Mouse (Mus musculus) NIH3T3 (cell line): Measurements from ENCODE around the gene Bcs1l.

Experiments used
- DNase-seq: peaks from one replicate; pipeline ENCODE4 v3.0.0-alpha.2; 2012; ENCODE audit warnings: low read depth

Bcs1l gene

DNA sequence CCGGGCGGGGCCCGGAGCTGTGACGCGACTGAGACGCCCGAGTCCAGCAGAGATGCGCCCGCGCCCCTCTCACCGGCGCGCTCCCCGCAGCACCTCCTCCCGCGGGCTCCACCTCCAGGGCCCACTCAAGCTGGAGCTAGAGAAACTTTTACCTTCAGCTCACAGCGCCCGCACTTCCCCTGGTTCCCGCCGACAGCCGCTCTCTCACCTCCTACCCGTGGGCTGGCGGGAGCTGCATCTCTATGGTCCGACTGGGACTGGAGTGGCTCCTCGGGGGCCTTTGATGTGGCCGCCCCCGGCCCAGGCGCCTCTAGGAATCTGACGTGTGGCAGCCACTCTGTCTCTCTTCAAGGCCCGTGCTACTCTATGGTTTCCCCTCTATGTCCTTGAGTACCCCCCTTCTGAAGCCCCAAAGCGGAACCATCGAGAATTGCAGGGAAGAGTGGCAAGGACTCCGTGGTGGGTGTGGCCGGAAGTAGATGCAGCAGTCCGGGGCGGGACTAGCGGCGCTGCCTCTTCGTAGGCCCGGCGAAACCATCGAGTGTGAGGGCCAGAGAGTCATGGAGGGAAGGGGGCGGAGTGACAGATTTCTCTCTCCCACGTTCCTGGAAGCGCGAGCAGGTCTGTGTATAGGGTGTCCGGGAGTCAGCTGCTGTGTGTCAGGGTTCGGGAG, at the start of gene Bcs1l, which contains the start of gene Zfp142:
Gene Bcs1l (plus strand): TSS at position 517 of the 673 bp plus-strand sequence.
Gene Zfp142 (minus strand): TSS at position 474 of the 673 bp plus-strand sequence.
- peak; percentile 99 for DNase-seq

DNA sequence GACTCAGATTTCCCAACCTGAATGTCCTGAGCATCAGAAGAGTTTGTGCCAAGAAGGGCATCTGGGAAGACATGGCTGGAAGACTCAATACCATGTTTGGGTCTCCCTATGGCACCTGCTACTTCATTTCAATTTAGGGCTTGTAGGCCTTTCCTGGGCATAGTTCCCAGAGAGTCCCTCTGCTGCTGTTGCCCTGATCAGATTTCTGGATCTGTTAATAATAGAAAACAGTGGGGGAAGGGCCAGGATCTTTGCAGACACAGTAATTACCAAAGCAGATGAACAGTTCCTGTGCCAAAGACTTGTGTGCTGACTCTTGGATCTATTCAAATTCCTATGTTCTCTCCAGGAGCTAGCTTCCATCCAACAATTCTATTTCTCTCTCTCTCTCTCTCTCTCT, 49.4 kb upstream of the Bcs1l start:
- peak; percentile 57 for DNase-seq

DNA sequence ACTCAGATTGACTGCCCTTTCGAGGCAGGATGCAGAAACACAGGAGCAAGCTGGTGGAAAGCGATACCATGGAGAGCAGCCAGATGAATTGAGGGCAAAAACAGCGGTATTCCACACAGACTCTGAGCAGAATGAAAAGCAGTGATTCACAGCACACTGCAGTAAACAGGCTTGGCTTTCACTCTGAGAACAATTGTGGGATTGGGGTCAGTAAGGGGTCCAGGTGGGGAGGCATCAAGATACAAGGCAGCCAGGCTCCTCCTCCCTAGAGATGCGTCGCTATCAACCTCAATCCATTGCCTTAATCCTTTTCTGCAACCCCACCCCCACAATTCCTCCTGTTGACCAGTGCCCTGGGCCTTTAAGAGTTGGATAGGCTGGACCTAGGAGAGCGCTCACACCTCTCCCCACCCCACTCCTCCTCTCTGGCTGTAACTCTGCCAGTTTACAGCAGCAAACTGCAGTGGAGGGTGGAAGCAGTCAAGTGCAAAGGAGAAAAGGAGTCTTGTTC, 45.6 kb upstream of the Bcs1l start, which contains the start of gene Plcd4:
Gene Plcd4 (plus strand): TSS at position 438 of the 511 bp plus-strand sequence.
- DNase-seq = peak; percentile 76

DNA sequence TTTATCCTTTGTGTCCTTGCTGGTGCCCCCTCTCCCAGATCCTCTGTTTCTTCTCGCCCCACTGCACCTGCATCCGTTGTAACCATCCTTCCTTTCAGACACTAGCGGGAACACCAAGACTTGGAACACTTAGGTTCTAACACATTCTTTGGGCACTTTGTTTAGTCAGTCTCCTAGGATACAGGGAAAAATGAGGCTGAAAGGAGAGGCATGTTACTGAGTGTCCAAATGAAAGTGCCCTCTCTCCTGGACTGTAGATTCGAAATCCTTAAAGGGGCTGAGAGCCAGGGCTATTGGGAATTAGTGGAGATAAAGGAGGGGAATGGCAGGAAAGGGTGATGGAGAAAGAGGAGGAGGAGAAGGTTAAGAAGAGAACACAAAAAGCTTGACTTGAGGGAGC, 43.9 kb upstream of the Bcs1l start, which contains the start of gene Usp37:
Gene Usp37 (minus strand): TSS at position 101 of the 400 bp plus-strand sequence.
- no peak for DNase-seq

DNA sequence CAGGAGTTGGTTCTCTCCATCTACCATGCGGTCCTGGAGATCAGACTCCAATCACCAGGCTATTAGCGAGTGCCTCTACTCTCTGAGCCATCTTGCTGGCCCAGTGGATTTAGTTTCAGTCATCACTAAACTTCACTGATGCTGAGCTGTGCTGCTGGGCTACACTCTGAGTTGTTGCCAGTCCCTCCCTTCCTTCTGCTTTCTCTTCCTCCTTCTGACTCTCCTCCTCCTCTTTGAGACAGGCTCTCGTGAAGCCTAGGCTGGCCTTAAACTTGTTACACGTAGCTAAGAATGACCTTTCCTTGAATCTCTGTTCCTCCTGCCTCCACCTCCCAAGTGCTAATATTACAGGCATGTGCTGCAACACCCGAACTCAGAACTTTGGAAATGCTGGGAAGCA, 29.0 kb upstream of the Bcs1l start:
- DNase-seq = no peak

DNA sequence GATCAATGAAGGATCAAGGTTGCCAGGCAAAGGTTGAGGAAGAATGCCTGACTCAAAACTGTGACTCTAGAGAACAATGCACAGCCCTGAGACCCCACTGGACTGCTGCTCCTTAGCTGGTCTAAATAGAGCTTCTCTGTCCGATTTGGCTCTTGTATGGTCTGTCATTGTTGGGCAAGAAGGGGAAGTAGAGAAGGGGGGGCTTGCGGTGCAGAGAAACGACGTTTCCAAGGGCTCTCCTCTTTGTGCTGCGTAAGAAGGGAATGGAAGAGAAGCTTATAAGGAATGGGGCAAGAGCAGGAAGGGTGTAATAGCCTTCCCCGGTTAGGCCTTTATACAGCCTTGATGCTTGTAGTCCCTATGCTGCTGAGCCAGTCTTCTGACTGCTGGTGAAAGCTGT, 22.3 kb upstream of the Bcs1l start:
- no peak for DNase-seq

DNA sequence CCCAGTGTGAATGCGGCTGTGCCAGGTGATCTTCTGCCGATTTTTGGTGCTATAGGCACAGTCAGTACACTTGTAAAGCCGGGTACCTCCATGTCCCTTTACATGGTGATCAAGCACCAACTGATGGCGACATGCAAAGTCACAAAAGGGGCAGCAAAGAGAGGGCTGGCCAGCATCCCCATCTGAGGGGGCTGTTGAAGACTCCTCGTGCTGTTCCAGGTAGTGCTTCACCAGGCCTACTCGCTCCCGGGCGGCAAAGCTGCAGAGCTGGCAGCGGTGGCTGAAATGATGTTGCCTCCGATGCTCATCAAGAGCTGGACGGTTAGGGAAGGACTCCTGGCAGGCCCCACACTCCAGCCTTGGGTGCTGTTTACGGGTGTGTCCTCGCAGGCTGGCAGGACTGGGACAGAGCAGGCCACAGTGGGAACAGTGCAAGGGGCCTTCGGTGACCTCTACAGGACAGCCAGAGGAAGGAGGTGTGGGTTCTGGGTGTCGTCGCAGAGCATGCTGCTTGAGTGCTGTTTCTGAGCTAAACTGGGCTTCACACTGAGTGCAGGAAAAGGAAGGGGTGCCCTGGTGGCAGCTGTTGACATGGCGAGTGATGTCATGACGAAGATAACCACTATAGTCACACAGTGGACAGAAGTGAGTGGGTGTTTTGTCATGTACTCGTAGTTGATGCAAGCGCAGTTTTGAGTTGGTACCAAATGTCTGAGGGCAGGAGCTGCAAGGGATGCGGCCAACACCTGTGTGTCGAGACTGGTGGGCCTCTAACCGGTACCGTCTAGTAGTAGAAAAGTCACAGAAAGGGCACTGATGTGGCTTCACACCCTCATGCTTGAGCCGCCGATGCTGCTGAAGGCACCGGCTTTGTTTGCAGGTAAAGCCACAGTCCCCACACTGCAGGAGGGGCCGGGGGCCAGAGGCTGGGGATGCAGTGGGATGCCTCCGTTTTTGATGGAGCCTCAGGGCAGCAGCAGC, 18.1 kb upstream of the Bcs1l start:
- DNase-seq = no peak

DNA sequence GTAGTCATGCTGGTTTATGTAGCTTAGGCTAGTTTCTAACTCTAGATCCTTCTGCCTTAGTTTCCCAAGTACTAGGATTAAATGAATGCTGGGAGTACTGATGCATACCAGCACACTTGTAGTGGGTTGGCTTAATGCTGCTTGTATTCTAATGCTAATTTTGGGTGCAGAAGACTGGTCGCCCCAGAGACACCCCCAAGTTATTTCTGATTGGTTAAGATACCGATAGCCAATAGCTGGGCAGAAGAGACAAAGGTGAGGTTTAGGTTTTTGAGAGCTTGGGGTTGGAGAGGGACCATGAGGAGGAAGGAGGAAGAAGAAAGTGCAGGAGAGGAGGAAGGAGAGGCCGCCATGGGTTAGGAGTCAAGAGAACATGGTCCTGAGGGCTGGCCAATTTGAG, 5.5 kb upstream of the Bcs1l start:
- DNase-seq = no peak

DNA sequence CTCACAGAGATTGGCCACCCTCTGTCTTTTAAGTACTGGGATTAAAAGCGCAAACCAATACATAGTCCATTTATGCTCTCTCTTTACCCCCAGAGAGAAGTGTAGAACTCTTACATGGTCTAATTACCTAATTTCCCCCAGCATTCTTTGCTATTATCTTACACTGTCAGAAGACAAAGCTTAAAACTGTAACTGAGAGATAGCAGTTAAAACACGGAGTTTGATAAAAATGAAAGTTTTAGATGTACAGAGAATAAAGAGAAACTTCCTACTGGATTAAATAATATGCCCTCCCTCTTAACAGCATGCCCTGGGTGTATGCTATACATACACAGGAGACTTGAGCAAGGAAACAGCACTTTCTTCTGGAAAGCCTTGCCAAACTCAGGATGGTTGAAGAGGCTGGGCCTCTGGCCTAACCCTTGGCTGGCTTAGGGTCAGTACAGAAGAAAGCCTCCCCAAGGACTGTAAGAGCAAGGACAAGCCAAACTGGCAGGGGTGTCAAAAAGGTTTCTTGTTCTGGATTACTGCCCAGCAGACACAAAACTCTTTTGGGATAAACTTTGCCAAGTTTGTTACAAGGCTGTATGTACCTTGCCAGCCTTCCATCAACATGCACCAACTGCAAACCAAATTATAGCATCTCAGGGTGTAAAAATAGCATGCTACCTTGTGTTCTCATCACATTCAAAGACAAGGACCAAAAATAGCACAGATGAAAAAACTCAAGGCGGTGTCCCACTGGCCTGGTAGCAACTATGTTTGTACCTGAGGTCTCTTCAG, 3.3 kb upstream of the Bcs1l start:
- no peak for DNase-seq

DNA sequence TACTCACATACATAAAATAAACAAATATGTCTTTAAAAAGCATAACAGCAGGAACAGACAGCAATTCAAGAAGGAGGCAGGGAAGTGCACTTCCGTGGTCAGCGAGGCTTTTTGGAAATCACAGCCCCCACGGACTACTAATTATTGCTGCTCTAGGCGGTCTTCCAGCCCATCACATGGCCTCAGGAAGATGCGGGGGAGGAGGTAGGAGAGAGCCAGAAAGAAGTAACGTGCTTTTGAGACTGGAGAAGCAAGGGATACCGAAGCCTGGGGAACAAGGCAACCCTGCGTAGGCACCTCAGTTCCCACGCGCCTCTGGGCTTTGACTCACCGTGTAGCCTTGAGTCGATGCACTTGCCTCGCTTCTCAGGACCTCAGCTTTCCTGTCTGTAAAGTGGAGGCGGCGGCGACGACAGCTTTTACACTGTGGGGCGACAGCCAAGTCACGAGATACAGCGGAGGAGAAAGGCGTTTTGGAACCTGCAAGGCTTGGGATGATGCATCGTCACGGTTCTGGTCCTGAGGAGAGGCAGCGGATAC, 786 bp upstream of the Bcs1l start:
- no peak for DNase-seq

DNA sequence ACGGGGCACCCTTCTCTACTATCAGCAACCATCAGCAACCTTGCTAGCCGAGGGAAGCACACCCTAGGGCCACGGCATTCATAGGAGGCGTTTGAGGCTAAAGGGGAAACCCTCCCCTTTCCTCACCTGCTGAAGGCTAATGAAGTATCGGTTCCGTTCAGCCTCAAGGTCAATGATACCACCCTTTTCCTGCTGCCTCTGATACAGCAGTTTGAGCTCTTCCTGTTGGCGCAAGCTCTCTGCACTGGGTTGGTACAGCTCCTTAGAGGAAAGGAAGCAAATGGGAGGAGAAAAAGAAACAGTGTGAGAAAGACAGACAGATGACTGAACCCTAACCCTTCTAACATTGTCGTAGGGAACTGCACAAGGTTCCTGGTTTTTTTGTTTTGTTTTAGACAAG, 6.3 kb downstream of the Bcs1l start:
- DNase-seq = no peak

DNA sequence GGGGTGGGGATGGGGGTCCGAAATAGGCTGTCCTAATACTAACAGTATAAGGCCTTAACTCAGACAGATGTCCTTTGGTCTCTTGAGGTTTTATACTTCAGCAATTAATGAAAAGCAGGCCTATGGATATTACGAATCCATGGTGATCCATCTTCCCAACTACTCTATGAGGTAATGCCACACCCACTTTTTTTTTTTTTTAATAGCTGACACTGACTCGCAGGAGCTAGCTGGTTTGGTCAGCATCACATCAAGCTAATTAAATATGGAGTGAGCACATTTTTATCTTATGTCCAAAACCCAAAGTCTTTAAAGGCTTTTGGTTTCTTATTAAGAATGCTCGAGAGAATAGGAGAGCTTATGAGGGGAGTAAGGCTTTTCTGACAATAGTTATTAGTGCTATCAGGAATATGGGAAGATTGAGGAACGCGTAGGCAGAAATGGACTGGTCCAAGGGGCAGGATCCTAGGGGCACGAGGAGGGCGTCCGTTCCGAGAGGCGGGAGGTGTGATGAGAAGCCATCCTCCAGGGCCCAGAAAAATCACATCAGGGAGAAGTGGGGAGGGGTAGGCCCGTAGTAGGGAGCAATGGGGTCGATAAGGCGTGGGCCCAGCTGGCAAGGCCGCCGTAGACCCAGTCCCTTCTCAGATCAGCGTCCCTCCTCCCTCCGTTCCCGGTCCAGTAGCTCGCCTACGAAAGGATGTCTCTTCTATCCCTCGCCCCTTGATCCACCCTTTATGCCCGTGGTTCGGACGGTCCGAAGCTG, 12.6 kb downstream of the Bcs1l start:
- DNase-seq = peak; percentile 33

DNA sequence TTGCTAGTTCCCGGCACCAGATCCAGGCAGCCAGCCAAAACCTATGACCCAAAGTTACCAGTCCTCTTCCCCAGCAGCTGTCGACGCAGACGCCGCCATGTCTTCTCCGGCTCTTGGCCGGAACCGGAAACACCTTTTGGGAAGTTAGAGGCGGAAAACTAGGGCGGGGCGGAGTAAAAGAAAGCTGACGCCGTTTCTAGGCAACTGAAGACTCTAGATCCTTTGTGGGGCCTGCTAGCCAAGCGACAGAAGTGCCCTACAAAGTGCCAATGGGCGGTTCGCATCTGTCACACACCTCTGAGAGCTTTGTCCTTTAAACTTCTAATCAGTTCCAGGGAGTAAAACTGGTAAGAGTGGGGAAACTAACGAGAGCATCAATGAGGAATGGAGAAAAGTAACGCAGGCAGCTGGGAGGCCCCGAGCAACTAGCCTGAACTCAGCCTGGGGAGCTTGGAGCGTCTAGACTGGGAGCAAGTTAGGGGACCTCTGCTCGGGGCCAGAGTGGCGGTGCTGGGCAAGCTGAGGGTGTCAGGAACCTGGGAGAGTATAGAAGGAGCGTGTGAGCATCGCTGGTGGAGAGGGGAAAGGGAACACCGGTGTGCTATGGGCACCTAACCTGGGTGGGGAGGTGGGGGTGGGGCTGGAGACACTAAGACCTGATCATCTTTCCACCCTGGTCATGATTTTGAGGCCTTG, 13.3 kb downstream of the Bcs1l start, which contains the start of the genes Rnf25 and Stk36:
Gene Rnf25 (minus strand): TSS at position 131 of the 696 bp plus-strand sequence.
Gene Stk36 (plus strand): TSS at position 179 of the 696 bp plus-strand sequence.
- DNase-seq = peak; percentile 91

DNA sequence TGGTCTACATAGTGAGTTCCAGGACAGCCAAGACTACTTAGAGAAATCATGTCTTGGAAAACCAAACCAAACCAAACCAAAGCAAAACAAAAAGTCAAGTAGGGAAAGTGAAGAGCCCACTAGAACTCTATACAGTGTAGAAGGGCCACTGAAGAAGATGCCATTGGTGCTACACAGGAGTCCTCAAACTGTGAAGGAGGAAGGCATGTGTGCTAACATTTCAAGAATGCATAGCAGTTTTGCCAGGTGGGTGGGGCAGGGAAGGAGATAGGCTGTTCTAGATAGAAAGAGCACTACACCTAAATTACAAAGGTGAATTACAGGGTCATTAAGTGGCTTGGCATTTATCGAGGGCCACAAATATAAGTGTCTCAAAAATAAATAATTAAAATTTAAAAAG, 36.1 kb downstream of the Bcs1l start:
- no peak for DNase-seq

DNA sequence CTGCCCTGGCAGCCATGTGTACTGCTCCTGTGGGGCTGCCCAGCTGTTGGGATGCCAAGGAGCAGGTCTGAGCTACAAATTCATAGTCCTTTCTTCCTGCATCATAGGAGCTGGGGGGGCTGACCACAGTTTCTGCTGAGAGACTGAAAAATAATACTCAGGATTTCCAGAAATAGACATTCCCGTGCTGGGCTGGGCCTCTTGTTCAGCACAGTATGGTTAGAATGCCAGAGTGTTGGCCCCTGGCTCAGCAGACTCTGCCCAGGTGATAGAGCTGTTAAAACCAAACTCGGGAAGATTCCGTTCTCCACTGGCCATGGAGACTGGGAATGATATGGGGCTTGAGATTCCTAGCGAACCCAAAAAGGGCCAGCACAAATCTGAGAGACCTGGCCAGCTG, 38.0 kb downstream of the Bcs1l start:
- no peak for DNase-seq

DNA sequence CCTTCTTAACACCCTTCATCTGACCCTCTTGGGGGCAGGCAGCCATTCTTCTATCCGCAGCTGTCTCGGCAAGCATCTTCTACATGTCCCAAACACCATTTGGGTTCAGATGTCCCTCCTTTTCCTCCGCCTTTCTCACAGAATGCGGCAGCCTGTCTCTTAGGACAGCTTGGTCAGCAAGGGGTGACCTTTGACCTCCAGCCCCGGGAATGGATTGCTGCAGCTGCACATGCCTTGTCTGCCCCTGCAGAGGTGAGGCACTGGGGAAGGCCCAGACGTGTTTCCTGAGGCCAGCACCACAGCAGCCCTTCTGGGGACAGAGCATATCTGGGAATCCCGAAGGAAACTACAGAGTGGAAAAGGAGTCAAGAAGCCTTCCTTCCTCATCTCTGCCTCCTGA, 39.9 kb downstream of the Bcs1l start:
- no peak for DNase-seq

DNA sequence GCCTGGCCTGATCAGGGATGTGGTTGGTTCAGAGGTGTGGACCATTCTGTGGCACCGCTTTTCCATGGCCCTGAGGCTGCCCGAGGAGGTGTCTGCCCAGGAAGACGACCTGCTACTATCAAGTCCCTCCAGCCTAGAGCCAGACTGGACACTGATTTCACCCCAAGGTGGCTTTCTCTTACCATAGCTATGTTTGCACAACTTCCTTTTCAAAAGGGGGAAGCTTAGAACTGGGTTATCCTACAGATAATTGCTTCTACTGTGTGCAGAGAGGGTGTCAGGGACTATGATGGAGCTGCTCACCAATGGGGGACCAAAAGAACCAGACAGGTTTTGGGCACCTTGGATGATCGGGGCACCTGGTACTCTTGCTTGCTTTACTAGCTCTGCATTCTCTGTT, 44.6 kb downstream of the Bcs1l start:
- no peak for DNase-seq
